Mouse (Mus musculus) lung, postnatal 0 days (tissue): ENCODE results near the gene Slc25a22.

ENCODE experiments used
- CTCF ChIP-seq: IDR thresholded peaks from 2 replicates; pipeline ENCODE4 v1.5.1; 2016; ENCODE audit warnings: antibody characterized with exemption, mild to moderate bottlenecking
- EP300 ChIP-seq: IDR thresholded peaks from 2 replicates; pipeline ENCODE4 v1.6.1; 2016; ENCODE audit warnings: antibody characterized with exemption, mild to moderate bottlenecking, control low read depth

GRCm38 (mm10) chr7:141439140-141439679, 1.5 kb upstream of the Slc25a22 start:
- TF ChIP-seq CTCF (no peak), EP300 (no peak)
